Mouse (Mus musculus): ENCODE results near the gene Proca1. TPM values are rescaled to one million over a fixed set of nuclear protein-coding genes. Genes with fewer than 3 reads are reported as not detected.

Proca1 gene
- polyA plus RNA-seq, 2 experiments: 1.9 to 2.1 TPM

DNA sequence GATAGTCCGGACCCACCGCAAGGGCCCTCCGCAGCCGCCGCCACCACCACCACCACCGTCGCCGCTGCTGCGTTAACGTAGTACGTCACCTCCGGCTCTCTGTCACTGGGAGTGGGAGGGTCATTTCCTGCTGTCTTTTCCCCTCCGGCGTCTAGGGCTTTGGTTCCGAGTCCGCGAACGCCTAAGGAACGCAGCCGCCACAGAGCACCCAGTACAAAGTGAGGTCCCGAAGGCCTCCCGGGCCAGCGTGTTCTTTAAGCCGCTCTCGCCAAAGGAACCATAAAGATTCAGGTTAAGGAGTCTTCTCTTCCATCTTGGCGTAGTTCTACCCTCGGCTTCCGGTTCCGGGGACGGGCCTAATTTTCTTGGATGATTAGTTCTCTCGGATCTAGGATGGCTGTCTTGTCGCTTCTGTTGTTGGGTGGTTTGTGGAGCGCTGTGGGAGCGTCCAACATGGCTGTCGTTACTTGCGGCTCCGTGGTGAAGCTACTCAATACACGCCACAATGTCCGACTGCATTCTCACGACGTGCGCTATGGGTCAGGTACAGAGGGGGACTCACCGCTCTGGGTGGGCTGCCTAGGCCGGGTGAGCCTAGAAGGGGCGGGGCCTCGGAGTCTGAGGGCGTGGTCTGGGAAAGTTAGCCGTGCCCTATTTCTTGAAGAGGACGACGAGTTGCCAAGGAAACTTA lies 52.6 kb downstream of the Proca1 start, which contains the start of the genes Sdf2 and Supt6:
TSS of gene Sdf2 (plus strand) at position 120 of the 691 bp plus-strand sequence.
TSS of gene Supt6 (minus strand) at position 361 of the 691 bp plus-strand sequence.
- Histone ChIP-seq H3K4me1 (ENCODE audit: control insufficient read depth, insufficient read depth, low read length) (peaks cover 20% of the 10 kb centered on the region), H3K27me3 (ENCODE audit: control insufficient read depth, insufficient read depth, low read length) (no peaks in the 10 kb centered on the region), H3K9ac (ENCODE audit: low read depth, low read length, severe bottlenecking) (peak within 1 kb of the TSS; percentile 85), H3K27ac (replicated peaks; ENCODE audit: low read depth, low read length) (peak within 1 kb of the TSS; percentile 79), H3K9me3 (ENCODE audit: control insufficient read depth, low read length) (no peaks in the 10 kb centered on the region), H3K4me2 (replicated peaks; ENCODE audit: low read depth, low read length, severe bottlenecking) (peak within 1 kb of the TSS; percentile 73), H3K36me3 (ENCODE audit: control insufficient read depth, insufficient read depth, low read length) (peaks cover 9% of the 10 kb centered on the region), H3K4me3 (replicated peaks; ENCODE audit: low read length) (peak within 1 kb of the TSS; percentile 79)
- DNase-seq (ENCODE audit: low spot score) (peak; percentile 88), ATAC-seq (ENCODE audit: low FRiP score, low read depth) (peak; percentile 91)
- TF ChIP-seq POLR2A (IDR thresholded peaks at IDR 0.05; ENCODE audit: borderline replicate concordance, extremely low read depth, insufficient read depth, insufficient read length): peak; percentile 64; the same call in 1 of the 2 replicates
- under 1% methylated on average over 50 of the region's 50 CpGs for WGBS

- DNase-seq (ENCODE audit: low spot score) (no peak), ATAC-seq (ENCODE audit: low FRiP score, low read depth) (no peak)
- TF ChIP-seq POLR2A (IDR thresholded peaks at IDR 0.05; ENCODE audit: borderline replicate concordance, extremely low read depth, insufficient read depth, insufficient read length): no peak
- peaks cover 13% of the 10 kb centered on the region for H3K36me3 ChIP-seq (ENCODE audit: control insufficient read depth, insufficient read depth, low read length)
- peak overlapping the region; percentile 79 for H3K4me3 ChIP-seq (replicated peaks; ENCODE audit: low read length)
- H3K4me1 ChIP-seq (ENCODE audit: control insufficient read depth, insufficient read depth, low read length): peaks cover 20% of the 10 kb centered on the region
- 34% methylated on average over 7 of the region's 7 CpGs for WGBS
- no peak overlapping the region; the same call in 1 of the 2 replicates for H3K27ac ChIP-seq (replicated peaks; ENCODE audit: low read depth, low read length)
- H3K27me3 ChIP-seq (ENCODE audit: control insufficient read depth, insufficient read depth, low read length): no peaks in the 10 kb centered on the region
- peak overlapping the region; percentile 40 for H3K4me2 ChIP-seq (replicated peaks; ENCODE audit: low read depth, low read length, severe bottlenecking)
- no peaks in the 10 kb centered on the region for H3K9me3 ChIP-seq (ENCODE audit: control insufficient read depth, low read length)
- peak overlapping the region; percentile 85 for H3K9ac ChIP-seq (ENCODE audit: low read depth, low read length, severe bottlenecking)
These were observed 53.3 kb downstream of the Proca1 start for GRCm38 (mm10) chr11:78246318-78247011.

- H3K27me3 ChIP-seq (ENCODE audit: control insufficient read depth, insufficient read depth, low read length): no peaks in the 10 kb centered on the region
- H3K4me3 ChIP-seq (replicated peaks; ENCODE audit: low read length): peak overlapping the region; percentile 79
- no peaks in the 10 kb centered on the region for H3K9me3 ChIP-seq (ENCODE audit: control insufficient read depth, low read length)
- peaks cover 20% of the 10 kb centered on the region for H3K4me1 ChIP-seq (ENCODE audit: control insufficient read depth, insufficient read depth, low read length)
- no peak overlapping the region for H3K27ac ChIP-seq (replicated peaks; ENCODE audit: low read depth, low read length)
- H3K9ac ChIP-seq (ENCODE audit: low read depth, low read length, severe bottlenecking): no peak overlapping the region
- no peak for TF ChIP-seq POLR2A (IDR thresholded peaks at IDR 0.05; ENCODE audit: borderline replicate concordance, extremely low read depth, insufficient read depth, insufficient read length)
- 47% methylated on average over 3 of the region's 3 CpGs for WGBS
- ATAC-seq (ENCODE audit: low FRiP score, low read depth) (no peak), DNase-seq (ENCODE audit: low spot score) (no peak)
- peaks cover 18% of the 10 kb centered on the region for H3K36me3 ChIP-seq (ENCODE audit: control insufficient read depth, insufficient read depth, low read length)
- peak overlapping the region; percentile 40 for H3K4me2 ChIP-seq (replicated peaks; ENCODE audit: low read depth, low read length, severe bottlenecking)
These were observed 53.8 kb downstream of the Proca1 start for GRCm38 (mm10) chr11:78247012-78247348.

DNA sequence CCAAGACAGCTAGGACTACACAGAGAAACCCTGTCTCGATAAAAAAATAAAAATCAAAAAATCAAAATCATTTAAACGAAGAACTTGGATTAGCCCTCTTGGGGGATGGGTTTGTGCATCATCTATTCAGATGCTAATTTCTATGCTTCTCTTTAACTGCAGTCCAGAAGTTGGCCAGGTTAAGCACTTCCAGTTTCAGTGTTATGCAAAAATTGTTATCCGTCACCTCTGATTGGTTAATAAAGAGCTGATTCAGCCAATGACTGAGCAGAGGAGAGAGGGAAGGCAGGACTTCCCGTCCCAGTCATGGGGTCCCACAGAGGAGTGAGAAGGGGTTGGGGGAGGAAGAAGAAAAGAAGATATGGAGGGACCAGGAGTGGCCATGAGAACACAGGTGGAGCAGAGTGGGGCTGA lies 54.5 kb downstream of the Proca1 start:
- no peak for ATAC-seq (ENCODE audit: low FRiP score, low read depth)
- Histone ChIP-seq H3K4me1 (ENCODE audit: control insufficient read depth, insufficient read depth, low read length) (peaks cover 20% of the 10 kb centered on the region), H3K36me3 (ENCODE audit: control insufficient read depth, insufficient read depth, low read length) (peaks cover 26% of the 10 kb centered on the region), H3K4me2 (replicated peaks; ENCODE audit: low read depth, low read length, severe bottlenecking) (no peak overlapping the region), H3K9me3 (ENCODE audit: control insufficient read depth, low read length) (no peaks in the 10 kb centered on the region), H3K27ac (replicated peaks; ENCODE audit: low read depth, low read length) (no peak overlapping the region), H3K4me3 (replicated peaks; ENCODE audit: low read length) (no peak overlapping the region), H3K9ac (ENCODE audit: low read depth, low read length, severe bottlenecking) (no peak overlapping the region), H3K27me3 (ENCODE audit: control insufficient read depth, insufficient read depth, low read length) (no peaks in the 10 kb centered on the region)
- no peak for DNase-seq (ENCODE audit: low spot score)
- no peak for TF ChIP-seq POLR2A (IDR thresholded peaks at IDR 0.05; ENCODE audit: borderline replicate concordance, extremely low read depth, insufficient read depth, insufficient read length)
- WGBS: 73% methylated on average over 4 of the region's 4 CpGs

Small RNAs within 50 kb of the gene (microRNA-seq; reads per million reads assigned to microRNA genes)
- not detected for gene Mir7653

Other genes starting within 250 kb of the Proca1 start
- gene Phf12, start 210.6 kb upstream of the Proca1 start, polyA plus RNA-seq (2012; rRNA removed): 81.2 and 85.8 TPM in 2 replicates
- gene Phf12, start 210.6 kb upstream of the Proca1 start, polyA plus RNA-seq (2014; fragmentation: Nextera tagmentation; extraction: Ambion mirVana): 18.3 and 19.7 TPM in 2 replicates
- 14.7 and 18.2 TPM in 2 replicates for gene Dhrs13, start 161.1 kb upstream of the Proca1 start, polyA plus RNA-seq (2012; rRNA removed)
- gene Dhrs13, start 161.1 kb upstream of the Proca1 start, polyA plus RNA-seq (2014; fragmentation: Nextera tagmentation; extraction: Ambion mirVana): 22.4 and 23.6 TPM in 2 replicates
- 68.5 and 81.2 TPM in 2 replicates for gene Flot2, start 155.5 kb upstream of the Proca1 start, polyA plus RNA-seq (2012; rRNA removed)
- 49.1 and 53.8 TPM in 2 replicates for gene Flot2, start 155.5 kb upstream of the Proca1 start, polyA plus RNA-seq (2014; fragmentation: Nextera tagmentation; extraction: Ambion mirVana)
- 34.4 and 42.2 TPM in 2 replicates for gene Eral1, start 113.0 kb upstream of the Proca1 start, polyA plus RNA-seq (2012; rRNA removed)
- 35.8 and 38.4 TPM in 2 replicates for gene Eral1, start 113.0 kb upstream of the Proca1 start, polyA plus RNA-seq (2014; fragmentation: Nextera tagmentation; extraction: Ambion mirVana)
- gene Fam222b, start 98.7 kb upstream of the Proca1 start, polyA plus RNA-seq (2012; rRNA removed): 11.7 and 15.9 TPM in 2 replicates
- 13.3 and 18.1 TPM in 2 replicates for gene Fam222b, start 98.7 kb upstream of the Proca1 start, polyA plus RNA-seq (2014; fragmentation: Nextera tagmentation; extraction: Ambion mirVana)
- gene Traf4, start 27.8 kb upstream of the Proca1 start, polyA plus RNA-seq (2012; rRNA removed): 159 and 212 TPM in 2 replicates
- gene Traf4, start 27.8 kb upstream of the Proca1 start, polyA plus RNA-seq (2014; fragmentation: Nextera tagmentation; extraction: Ambion mirVana): 59.0 and 67.7 TPM in 2 replicates
- gene Nek8, start 16.7 kb upstream of the Proca1 start, polyA plus RNA-seq (2012; rRNA removed): 38.3 and 46.4 TPM in 2 replicates
- gene Nek8, start 16.7 kb upstream of the Proca1 start, polyA plus RNA-seq (2014; fragmentation: Nextera tagmentation; extraction: Ambion mirVana): 11.9 and 17.2 TPM in 2 replicates
- 43.3 and 48.4 TPM in 2 replicates for gene Tlcd1, start 16.7 kb upstream of the Proca1 start, polyA plus RNA-seq (2012; rRNA removed)
- gene Tlcd1, start 16.7 kb upstream of the Proca1 start, polyA plus RNA-seq (2014; fragmentation: Nextera tagmentation; extraction: Ambion mirVana): 19.4 and 21.4 TPM in 2 replicates
- 1,666 and 3,231 TPM in 2 replicates for gene Rpl23a, start 9.8 kb upstream of the Proca1 start, polyA plus RNA-seq (2012; rRNA removed)
- 1,710 and 1,819 TPM in 2 replicates for gene Rpl23a, start 9.8 kb upstream of the Proca1 start, polyA plus RNA-seq (2014; fragmentation: Nextera tagmentation; extraction: Ambion mirVana)
- 163 and 228 TPM in 2 replicates for gene Rab34, start 5.0 kb upstream of the Proca1 start, polyA plus RNA-seq (2012; rRNA removed)
- 171 and 181 TPM in 2 replicates for gene Rab34, start 5.0 kb upstream of the Proca1 start, polyA plus RNA-seq (2014; fragmentation: Nextera tagmentation; extraction: Ambion mirVana)
- gene Sdf2, start 52.4 kb downstream of the Proca1 start, polyA plus RNA-seq (2012; rRNA removed): 125 and 140 TPM in 2 replicates
- gene Sdf2, start 52.4 kb downstream of the Proca1 start, polyA plus RNA-seq (2014; fragmentation: Nextera tagmentation; extraction: Ambion mirVana): 93.8 and 107 TPM in 2 replicates
- 30.6 and 31.4 TPM in 2 replicates for gene Supt6, start 52.6 kb downstream of the Proca1 start, polyA plus RNA-seq (2012; rRNA removed)
- gene Supt6, start 52.6 kb downstream of the Proca1 start, polyA plus RNA-seq (2014; fragmentation: Nextera tagmentation; extraction: Ambion mirVana): 27.7 and 30.8 TPM in 2 replicates
- 58.7 and 61.7 TPM in 2 replicates for gene 2610507B11Rik, start 68.4 kb downstream of the Proca1 start, polyA plus RNA-seq (2012; rRNA removed)
- gene 2610507B11Rik, start 68.4 kb downstream of the Proca1 start, polyA plus RNA-seq (2014; fragmentation: Nextera tagmentation; extraction: Ambion mirVana): 72.6 and 82.1 TPM in 2 replicates
- gene BC030499, start 97.4 kb downstream of the Proca1 start, polyA plus RNA-seq (2012; rRNA removed): 0.40 and 0.58 TPM in 2 replicates
- 0.21 and 0.23 TPM in 2 replicates for gene BC030499, start 97.4 kb downstream of the Proca1 start, polyA plus RNA-seq (2014; fragmentation: Nextera tagmentation; extraction: Ambion mirVana)
- gene Spag5, start 108.1 kb downstream of the Proca1 start, polyA plus RNA-seq (2012; rRNA removed): 56.6 and 57.3 TPM in 2 replicates
- gene Spag5, start 108.1 kb downstream of the Proca1 start, polyA plus RNA-seq (2014; fragmentation: Nextera tagmentation; extraction: Ambion mirVana): 28.7 and 31.2 TPM in 2 replicates
- gene Aldoc, start 129.6 kb downstream of the Proca1 start, polyA plus RNA-seq (2012; rRNA removed): 9.2 and 11.9 TPM in 2 replicates
- 8.3 and 11.3 TPM in 2 replicates for gene Aldoc, start 129.6 kb downstream of the Proca1 start, polyA plus RNA-seq (2014; fragmentation: Nextera tagmentation; extraction: Ambion mirVana)
- 95.5 and 135 TPM in 2 replicates for gene Pigs, start 135.0 kb downstream of the Proca1 start, polyA plus RNA-seq (2012; rRNA removed)
- 79.7 and 88.4 TPM in 2 replicates for gene Pigs, start 135.0 kb downstream of the Proca1 start, polyA plus RNA-seq (2014; fragmentation: Nextera tagmentation; extraction: Ambion mirVana)
- gene Unc119, start 150.1 kb downstream of the Proca1 start, polyA plus RNA-seq (2012; rRNA removed): 114 and 143 TPM in 2 replicates
- gene Unc119, start 150.1 kb downstream of the Proca1 start, polyA plus RNA-seq (2014; fragmentation: Nextera tagmentation; extraction: Ambion mirVana): 55.7 and 66.9 TPM in 2 replicates
- gene Foxn1, start 193.2 kb downstream of the Proca1 start, polyA plus RNA-seq (2012; rRNA removed): 0.96 and 1.1 TPM in 2 replicates
- 1.9 and 2.0 TPM in 2 replicates for gene Foxn1, start 193.2 kb downstream of the Proca1 start, polyA plus RNA-seq (2014; fragmentation: Nextera tagmentation; extraction: Ambion mirVana)
- gene Slc13a2, start 228.8 kb downstream of the Proca1 start, polyA plus RNA-seq (2012; rRNA removed): 0.03 TPM in 1 of 2 replicates, not detected in the other
- 0.10 TPM in 1 of 2 replicates, not detected in the other for gene Slc13a2, start 228.8 kb downstream of the Proca1 start, polyA plus RNA-seq (2014; fragmentation: Nextera tagmentation; extraction: Ambion mirVana)